Comparison of ENCODE assay signal across 1 mouse cellular context in genomic region chr3:101552621-101553620, GRCm38 (mm10).
TF ChIP-seq lines count a peak whose summit lies in the region.

No protein-coding gene starts in this region.

TF ChIP-seq in MEL, 35 proteins besides CTCF, POLR2A, EP300 and RAD21 (continued from another document):
- no peak for TF ChIP-seq MEF2A (IDR thresholded peaks at IDR 0.05; ENCODE audit: extremely low read depth, insufficient replicate concordance, low read depth, low read length, poor library complexity, severe bottlenecking)
- TF ChIP-seq MYC (IDR thresholded peaks at IDR 0.05; ENCODE audit: low read depth, low read length), result no peak
- TF ChIP-seq ZNF384 (IDR thresholded peaks at IDR 0.05; ENCODE audit: low read depth, low read length), result no peak
- TF ChIP-seq JUND (IDR thresholded peaks at IDR 0.05; ENCODE audit: low read depth, low read length), result no peak
